Mouse (Mus musculus) cortical plate, adult 2 months (tissue): ENCODE measurements at regions not wholly inside any gene's neighbourhood (a gene's known extent, or its start where the extent isn't known, plus 50 kb on each side); places are given as distances from the start of the nearest gene placed in this dataset.

Experiments used
- CTCF ChIP-seq: fragments of 200-500 bp; IDR thresholded peaks from 2 replicates; pipeline ENCODE4 v1.5.1; 2011; ENCODE audit warnings: mild to moderate bottlenecking, control low read depth, low read length; ENCODE audit not compliant: insufficient read depth; ENCODE audit errors: extremely low read depth
- POLR2A ChIP-seq: fragments of 200-500 bp; IDR thresholded peaks from 2 replicates; pipeline ENCODE4 v1.6.1; 2011; ENCODE audit warnings: mild to moderate bottlenecking, low read length, control low read depth; ENCODE audit not compliant: insufficient read depth; ENCODE audit errors: extremely low read depth

- TF ChIP-seq CTCF (no peak), POLR2A (no peak)
Measured at GRCm38 (mm10) chr5:120294526-120295078, 136.9 kb upstream of the Lhx5 start.
